Mouse (Mus musculus): Measurements from ENCODE around the gene Wdr82.

DNA sequence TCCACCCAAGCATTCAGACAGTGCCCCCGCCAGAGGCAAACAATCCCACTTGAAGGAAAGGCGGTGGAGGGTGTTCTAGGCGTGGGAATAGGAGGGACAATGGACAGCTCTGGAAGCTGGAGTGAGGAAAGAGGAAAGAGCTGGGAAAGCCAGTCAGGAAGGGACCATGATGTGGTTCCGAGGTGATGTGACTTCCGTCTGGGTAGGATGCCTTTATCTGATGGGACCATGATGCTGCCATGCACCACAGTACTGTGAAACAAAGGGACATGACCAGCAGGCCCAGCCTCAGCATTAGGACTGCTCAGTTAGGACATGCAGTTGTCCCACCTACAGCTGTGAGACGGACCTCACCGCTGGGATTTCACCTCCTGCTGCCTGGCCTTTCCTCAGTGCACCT, 60.5 kb downstream of the Wdr82 start:
- TF ChIP-seq ZNF384 (IDR thresholded peaks at IDR 0.05; ENCODE audit: low read depth, low read length): no peak
- no peak for TF ChIP-seq HCFC1 (IDR thresholded peaks at IDR 0.05; ENCODE audit: borderline replicate concordance, insufficient read depth, low read length)

All from ES-E14 (cell line).